In the genomic region with DNA sequence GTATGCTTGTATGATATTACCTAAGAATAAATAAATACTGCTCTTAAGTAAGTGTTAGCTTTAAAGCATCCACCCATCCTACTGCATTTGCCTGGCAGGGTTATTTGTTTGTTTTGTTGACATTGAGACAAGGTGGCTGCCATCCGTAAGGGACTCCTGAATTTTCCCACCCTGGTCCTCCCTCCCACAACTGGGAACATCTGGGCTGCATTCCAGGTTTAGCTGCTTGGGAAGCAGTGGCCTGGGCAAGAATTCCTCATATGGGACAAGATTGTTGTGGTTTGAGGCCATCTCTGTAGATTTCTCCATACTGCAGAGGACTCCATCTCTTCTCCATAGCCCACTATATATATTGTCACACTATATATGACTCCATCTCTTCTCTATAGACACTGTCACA, we compare ENCODE assay signal across 23 mouse cellular contexts.
DNase-seq lines count a peak whose midpoint lies in the region; ATAC-seq lines count a peak whose summit lies in the region.
"Had no signal": no experiment of that assay in that cellular context is flagged by ENCODE, and none has a peak within 500 bp of the region (broad histone marks: within the 10 kb centered on the region; RNA-seq: fewer than 3 reads in every experiment).

No protein-coding gene starts in this region.

- ATAC-seq in forebrain, embryonic 16.5 days = no peak
- no peak for ATAC-seq in forebrain, embryonic 15.5 days (replicated peaks)
- no peak for ATAC-seq in hindbrain, embryonic 12.5 days (ENCODE audit: low FRiP score)
- ATAC-seq: CD4-positive, CD25-positive, alpha-beta regulatory T cell, adult 4 months; intestine, postnatal 0 days had no signal

- no peaks in the 10 kb centered on the region for H3K36me3 ChIP-seq in forebrain, embryonic 10.5 days (replicated peaks)
- H3K36me3 ChIP-seq in forebrain, embryonic 16.5 days (ENCODE audit: control insufficient read depth, insufficient read depth) = no peaks in the 10 kb centered on the region
- no peaks in the 10 kb centered on the region for H3K36me3 ChIP-seq in forebrain, embryonic 15.5 days
- no peaks in the 10 kb centered on the region for H3K36me3 ChIP-seq in hindbrain, embryonic 12.5 days
- H3K36me3 ChIP-seq: embryonic facial prominence, embryonic 12.5 days; embryonic facial prominence, embryonic 15.5 days; hindbrain, embryonic 15.5 days had no signal

- no peaks in the 10 kb centered on the region for H3K9me3 ChIP-seq in forebrain, embryonic 10.5 days
- H3K9me3 ChIP-seq in forebrain, embryonic 16.5 days (ENCODE audit: control insufficient read depth, low read length) = no peaks in the 10 kb centered on the region
- H3K9me3 ChIP-seq in forebrain, embryonic 15.5 days = no peaks in the 10 kb centered on the region
- H3K9me3 ChIP-seq in hindbrain, embryonic 12.5 days (replicated peaks) = no peaks in the 10 kb centered on the region
- H3K9me3 ChIP-seq: embryonic facial prominence, embryonic 12.5 days; embryonic facial prominence, embryonic 15.5 days; hindbrain, embryonic 15.5 days had no signal

- no peak overlapping the region for H3K9ac ChIP-seq in forebrain, embryonic 16.5 days (replicated peaks; ENCODE audit: low read depth, low read length)
- H3K9ac ChIP-seq in forebrain, embryonic 15.5 days (replicated peaks) = no peak overlapping the region
- no peak overlapping the region for H3K9ac ChIP-seq in hindbrain, embryonic 12.5 days
- H3K9ac ChIP-seq: embryonic facial prominence, embryonic 12.5 days; embryonic facial prominence, embryonic 15.5 days; hindbrain, embryonic 15.5 days had no signal

- H3K4me3 ChIP-seq in forebrain, embryonic 10.5 days = no peak overlapping the region
- no peak overlapping the region for H3K4me3 ChIP-seq in forebrain, embryonic 16.5 days (replicated peaks; ENCODE audit: low read length)
- H3K4me3 ChIP-seq in brown adipose tissue, adult 24 weeks (ENCODE audit: insufficient read depth, low read depth, low read length) = no peak overlapping the region
- H3K4me3 ChIP-seq in forebrain, embryonic 15.5 days = no peak overlapping the region
- H3K4me3 ChIP-seq in hindbrain, embryonic 12.5 days = no peak overlapping the region
- H3K4me3 ChIP-seq: embryonic facial prominence, embryonic 12.5 days; embryonic facial prominence, embryonic 15.5 days; erythroblast, embryonic 14.5 days; gastrocnemius, adult 2 months; hindbrain, embryonic 15.5 days had no signal

- peaks cover 4% of the 10 kb centered on the region for H3K27me3 ChIP-seq in forebrain, embryonic 10.5 days (ENCODE audit: poor library complexity, severe bottlenecking)
- H3K27me3 ChIP-seq in forebrain, embryonic 16.5 days (replicated peaks; ENCODE audit: control insufficient read depth, insufficient read depth, low read length) = no peaks in the 10 kb centered on the region
- H3K27me3 ChIP-seq in forebrain, embryonic 15.5 days = no peaks in the 10 kb centered on the region
- no peaks in the 10 kb centered on the region for H3K27me3 ChIP-seq in hindbrain, embryonic 12.5 days
- H3K27me3 ChIP-seq: embryonic facial prominence, embryonic 15.5 days; hindbrain, embryonic 15.5 days had no signal

- DNase-seq in forebrain, embryonic 10.5 days (ENCODE audit: extremely low spot score, low spot score) = no peak
- DNase-seq in 3134 (ENCODE audit: extremely low read depth, insufficient read length, low spot score) = peak; percentile 17
- no peak for DNase-seq in cerebellum, postnatal 36 days
- DNase-seq: adrenal gland, adult 8-10 months; adrenal gland, postnatal 25 days; cerebellum, adult 18-20 months; cerebellum, adult 9-10 months; cerebellum, postnatal 14 days; gastrocnemius, adult 2 months; gastrocnemius, postnatal 14 days; heart, postnatal 4 days; kidney, adult 2 months had no signal

- H3K4me1 ChIP-seq in forebrain, embryonic 10.5 days = peaks cover 60% of the 10 kb centered on the region
- H3K4me1 ChIP-seq in forebrain, embryonic 16.5 days (replicated peaks; ENCODE audit: control insufficient read depth, insufficient read depth, low read length) = peaks cover 15% of the 10 kb centered on the region
- H3K4me1 ChIP-seq in brown adipose tissue, adult 24 weeks (ENCODE audit: control insufficient read depth, insufficient read depth, insufficient read length, low read length) = peaks cover 9% of the 10 kb centered on the region
- peaks cover 23% of the 10 kb centered on the region for H3K4me1 ChIP-seq in forebrain, embryonic 15.5 days
- peaks cover 19% of the 10 kb centered on the region for H3K4me1 ChIP-seq in hindbrain, embryonic 12.5 days

- peak overlapping the region; percentile 75 for H3K27ac ChIP-seq in forebrain, embryonic 10.5 days
- no peak overlapping the region for H3K27ac ChIP-seq in forebrain, embryonic 16.5 days (ENCODE audit: low read length)
- H3K27ac ChIP-seq in brown adipose tissue, adult 24 weeks (replicated peaks; ENCODE audit: low read depth, low read length) = peak overlapping the region; percentile 81; the same call in 1 of the 2 replicates
- H3K27ac ChIP-seq in forebrain, embryonic 15.5 days (replicated peaks) = peak overlapping the region; percentile 3; the same call in 1 of the 2 replicates
- no peak overlapping the region for H3K27ac ChIP-seq in hindbrain, embryonic 12.5 days
- H3K27ac ChIP-seq: embryonic facial prominence, embryonic 12.5 days; embryonic facial prominence, embryonic 15.5 days; gastrocnemius, adult 2 months; hindbrain, embryonic 15.5 days had no signal

- 67% methylated on average over 1 of the region's 1 CpGs for WGBS in forebrain, embryonic 10.5 days
- WGBS in forebrain, embryonic 16.5 days = 59% methylated on average over 1 of the region's 1 CpGs
- 69% methylated on average over 1 of the region's 1 CpGs for WGBS in forebrain, embryonic 15.5 days
- 82% methylated on average over 1 of the region's 1 CpGs for WGBS in hindbrain, embryonic 12.5 days

- H3K4me2 ChIP-seq in forebrain, embryonic 16.5 days (ENCODE audit: low read length) = no peak overlapping the region
- H3K4me2 ChIP-seq in forebrain, embryonic 15.5 days (replicated peaks) = no peak overlapping the region
- no peak overlapping the region for H3K4me2 ChIP-seq in hindbrain, embryonic 12.5 days (replicated peaks)
- H3K4me2 ChIP-seq: embryonic facial prominence, embryonic 12.5 days; embryonic facial prominence, embryonic 15.5 days; heart, embryonic 11.5 days; hindbrain, embryonic 15.5 days had no signal

Comparison
In these comparisons a context has a peak if more than half of its experiments do, and no peak if none do; other contexts are left out.
1. H3K27ac ChIP-seq: peak in forebrain, embryonic 10.5 days (single experiment), brown adipose tissue, adult 24 weeks (single experiment) and forebrain, embryonic 15.5 days (single experiment); none in forebrain, embryonic 16.5 days (single experiment) and hindbrain, embryonic 12.5 days (single experiment).